Mouse (Mus musculus): Measurements from ENCODE around the gene Gm19402. TPM values are rescaled to one million over a fixed set of nuclear protein-coding genes. Genes with fewer than 3 reads are reported as not detected.

The Gm19402 gene
- not detected for polyA plus RNA-seq (2017; shearing (Covaris generic))

GRCm38 (mm10) chr10:77690356-77690807, at the start of gene Gm19402:
Gm19402 (minus strand) TSS chr10:77690757.

DNA sequence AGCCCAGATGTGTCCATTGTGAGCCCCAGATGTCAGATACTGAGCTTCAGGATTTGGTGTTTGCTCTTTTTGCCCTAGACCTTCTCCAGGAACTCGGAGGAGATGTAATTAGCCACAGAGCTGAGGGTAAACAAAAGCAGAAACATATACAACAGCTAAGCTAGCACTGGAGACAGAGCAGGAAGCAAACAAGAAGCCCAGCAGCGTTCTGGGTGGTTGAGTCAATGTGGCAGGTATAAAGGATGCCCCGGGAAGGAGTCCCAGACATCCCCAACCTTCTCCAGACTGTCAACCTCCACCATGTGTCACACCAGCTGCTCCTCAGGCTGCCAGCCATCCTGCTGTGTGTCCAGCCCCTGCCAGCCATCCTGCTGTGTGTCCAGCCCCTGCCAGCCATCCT, 35.6 kb upstream of the Gm19402 start, which contains the start of gene Gm10100:
Gm10100 (plus strand) TSS at position 301 of the 400 bp plus-strand sequence.

GRCm38 (mm10) chr10:77720299-77720698, 29.7 kb upstream of the Gm19402 start, which contains the start of gene Krtap12-1:
Krtap12-1 (plus strand) TSS chr10:77720599.

DNA sequence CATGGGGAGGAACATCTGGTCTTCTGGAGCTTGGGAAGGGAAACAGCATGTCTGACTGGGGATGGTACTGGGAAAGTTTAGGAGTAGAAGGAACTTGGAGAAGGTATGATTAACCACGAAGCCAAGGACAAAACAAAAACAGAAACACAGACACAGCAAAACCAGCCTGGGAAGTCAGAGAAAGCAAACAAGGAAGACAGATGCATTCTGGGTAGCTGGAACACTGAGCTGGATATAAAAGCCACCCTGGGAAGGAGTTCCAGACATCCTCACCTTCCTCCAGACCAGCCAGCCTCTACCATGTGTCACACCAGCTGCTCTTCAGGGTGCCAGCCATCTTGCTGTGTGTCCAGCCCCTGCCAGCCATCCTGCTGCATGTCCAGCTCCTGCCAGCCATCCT, 24.9 kb upstream of the Gm19402 start, which contains the start of gene Gm10142:
Gm10142 (plus strand) TSS at position 301 of the 400 bp plus-strand sequence.

DNA sequence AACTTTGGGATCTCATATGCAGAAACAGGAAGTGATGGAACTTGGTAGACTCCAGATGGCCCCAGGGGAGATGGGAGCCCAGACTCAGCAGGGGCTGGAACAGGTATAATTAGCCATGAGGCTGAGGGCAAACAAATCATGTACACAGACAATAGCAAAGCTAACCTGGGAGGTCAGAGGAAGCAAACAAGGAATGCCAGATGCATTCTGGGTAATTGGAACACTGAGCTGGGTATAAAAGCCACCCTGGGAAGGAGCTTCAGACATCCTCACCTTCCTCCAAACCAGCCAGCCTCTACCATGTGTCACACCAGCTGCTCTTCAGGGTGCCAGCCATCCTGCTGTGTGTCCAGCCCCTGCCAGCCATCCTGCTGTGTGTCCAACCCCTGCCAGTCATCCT, 20.6 kb upstream of the Gm19402 start, which contains the start of gene Gm10024:
Gm10024 (plus strand) TSS at position 301 of the 400 bp plus-strand sequence.

DNA sequence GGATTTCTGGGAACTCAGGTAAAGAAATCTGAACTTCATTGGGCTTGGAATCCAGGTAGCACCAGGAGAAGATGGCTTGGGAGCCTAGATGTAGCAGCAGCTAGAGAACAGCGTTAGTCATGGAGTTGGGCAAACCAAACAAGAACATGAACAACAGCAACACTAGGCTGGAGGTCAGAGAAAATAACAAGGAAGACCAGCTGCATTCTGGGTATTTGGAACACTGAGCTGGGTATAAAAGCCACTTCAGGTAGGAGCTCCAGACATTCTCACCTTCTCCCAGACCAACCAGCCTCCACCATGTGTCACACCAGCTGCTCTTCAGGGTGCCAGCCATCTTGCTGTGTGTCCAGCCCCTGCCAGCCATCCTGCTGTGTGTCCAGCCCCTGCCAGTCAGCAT, 15.8 kb upstream of the Gm19402 start, which contains the start of gene Gm10272:
Gm10272 (plus strand) TSS at position 301 of the 400 bp plus-strand sequence.

GRCm38 (mm10) chr10:77697133-77697532, 6.6 kb upstream of the Gm19402 start, which contains the start of gene Gm9508:
Gm9508 (minus strand) TSS chr10:77697233.

GRCm38 (mm10) chr10:77685895-77686664, 4.5 kb downstream of the Gm19402 start, which contains the start of gene Tspear:
Tspear (plus strand) TSS chr10:77686569.

Other genes starting within 250 kb of the Gm19402 start
- gene Fam207a, start 175.0 kb downstream of the Gm19402 start, polyA plus RNA-seq (2017; shearing (Covaris generic)), result 44.5 TPM
- 545 TPM for gene Itgb2, start 160.5 kb downstream of the Gm19402 start, polyA plus RNA-seq (2017; shearing (Covaris generic))
- gene Pttg1ip, start 109.0 kb downstream of the Gm19402 start, polyA plus RNA-seq (2017; shearing (Covaris generic)), result 101 TPM
- gene Sumo3, start 84.7 kb downstream of the Gm19402 start, polyA plus RNA-seq (2017; shearing (Covaris generic)), result 109 TPM
- gene Gm49325, start 84.6 kb downstream of the Gm19402 start, polyA plus RNA-seq (2017; shearing (Covaris generic)), result not detected
- 48.5 TPM for gene Ube2g2, start 68.5 kb downstream of the Gm19402 start, polyA plus RNA-seq (2017; shearing (Covaris generic))
- 0.26 TPM for gene Tspear, start 4.2 kb downstream of the Gm19402 start, polyA plus RNA-seq (2017; shearing (Covaris generic))
- not detected for gene Gm9508, start 6.5 kb upstream of the Gm19402 start, polyA plus RNA-seq (2017; shearing (Covaris generic))
- gene Gm10272, start 15.9 kb upstream of the Gm19402 start, polyA plus RNA-seq (2017; shearing (Covaris generic)), result not detected
- not detected for gene Gm10024, start 20.7 kb upstream of the Gm19402 start, polyA plus RNA-seq (2017; shearing (Covaris generic))
- not detected for gene Gm10142, start 25.1 kb upstream of the Gm19402 start, polyA plus RNA-seq (2017; shearing (Covaris generic))
- not detected for gene Krtap12-1, start 29.8 kb upstream of the Gm19402 start, polyA plus RNA-seq (2017; shearing (Covaris generic))
- not detected for gene Gm10100, start 35.7 kb upstream of the Gm19402 start, polyA plus RNA-seq (2017; shearing (Covaris generic))
- gene Gm18596, start 51.9 kb upstream of the Gm19402 start, polyA plus RNA-seq (2017; shearing (Covaris generic)), result not detected
- not detected for gene Gm9736, start 60.6 kb upstream of the Gm19402 start, polyA plus RNA-seq (2017; shearing (Covaris generic))
- not detected for gene Gm3233, start 68.9 kb upstream of the Gm19402 start, polyA plus RNA-seq (2017; shearing (Covaris generic))
- gene Gm3238, start 80.6 kb upstream of the Gm19402 start, polyA plus RNA-seq (2017; shearing (Covaris generic)), result not detected
- gene Gm7138, start 86.2 kb upstream of the Gm19402 start, polyA plus RNA-seq (2017; shearing (Covaris generic)), result not detected
- not detected for gene Gm3250, start 91.8 kb upstream of the Gm19402 start, polyA plus RNA-seq (2017; shearing (Covaris generic))
- gene Gm7137, start 97.4 kb upstream of the Gm19402 start, polyA plus RNA-seq (2017; shearing (Covaris generic)), result not detected
- gene Gm9639, start 104.3 kb upstream of the Gm19402 start, polyA plus RNA-seq (2017; shearing (Covaris generic)), result not detected
- gene Gm19668, start 108.4 kb upstream of the Gm19402 start, polyA plus RNA-seq (2017; shearing (Covaris generic)), result not detected
- gene Gm9507, start 121.1 kb upstream of the Gm19402 start, polyA plus RNA-seq (2017; shearing (Covaris generic)), result not detected
- gene Gm2696, start 123.9 kb upstream of the Gm19402 start, polyA plus RNA-seq (2017; shearing (Covaris generic)), result not detected
- not detected for gene Krtap10-4, start 136.3 kb upstream of the Gm19402 start, polyA plus RNA-seq (2017; shearing (Covaris generic))
- gene Krtap10-10, start 145.2 kb upstream of the Gm19402 start, polyA plus RNA-seq (2017; shearing (Covaris generic)), result not detected
- gene Gm36176, start 156.0 kb upstream of the Gm19402 start, polyA plus RNA-seq (2017; shearing (Covaris generic)), result not detected
- not detected for gene Gm10318, start 162.1 kb upstream of the Gm19402 start, polyA plus RNA-seq (2017; shearing (Covaris generic))
- gene Gm3285, start 171.2 kb upstream of the Gm19402 start, polyA plus RNA-seq (2017; shearing (Covaris generic)), result not detected
- gene Lrrc3, start 211.8 kb upstream of the Gm19402 start, polyA plus RNA-seq (2017; shearing (Covaris generic)), result 0.11 TPM